Mouse (Mus musculus) c-Kit-positive CD71-positive TER-119-negative erythroid progenitor cells, embryonic 14.5 days (primary cell): ENCODE results near the gene Irx1.

Experiments
- DNase-seq: peaks from one replicate; pipeline ENCODE4 v3.0.0-alpha.2; 2013; ENCODE audit warnings: low read depth

Irx1 gene

DNA sequence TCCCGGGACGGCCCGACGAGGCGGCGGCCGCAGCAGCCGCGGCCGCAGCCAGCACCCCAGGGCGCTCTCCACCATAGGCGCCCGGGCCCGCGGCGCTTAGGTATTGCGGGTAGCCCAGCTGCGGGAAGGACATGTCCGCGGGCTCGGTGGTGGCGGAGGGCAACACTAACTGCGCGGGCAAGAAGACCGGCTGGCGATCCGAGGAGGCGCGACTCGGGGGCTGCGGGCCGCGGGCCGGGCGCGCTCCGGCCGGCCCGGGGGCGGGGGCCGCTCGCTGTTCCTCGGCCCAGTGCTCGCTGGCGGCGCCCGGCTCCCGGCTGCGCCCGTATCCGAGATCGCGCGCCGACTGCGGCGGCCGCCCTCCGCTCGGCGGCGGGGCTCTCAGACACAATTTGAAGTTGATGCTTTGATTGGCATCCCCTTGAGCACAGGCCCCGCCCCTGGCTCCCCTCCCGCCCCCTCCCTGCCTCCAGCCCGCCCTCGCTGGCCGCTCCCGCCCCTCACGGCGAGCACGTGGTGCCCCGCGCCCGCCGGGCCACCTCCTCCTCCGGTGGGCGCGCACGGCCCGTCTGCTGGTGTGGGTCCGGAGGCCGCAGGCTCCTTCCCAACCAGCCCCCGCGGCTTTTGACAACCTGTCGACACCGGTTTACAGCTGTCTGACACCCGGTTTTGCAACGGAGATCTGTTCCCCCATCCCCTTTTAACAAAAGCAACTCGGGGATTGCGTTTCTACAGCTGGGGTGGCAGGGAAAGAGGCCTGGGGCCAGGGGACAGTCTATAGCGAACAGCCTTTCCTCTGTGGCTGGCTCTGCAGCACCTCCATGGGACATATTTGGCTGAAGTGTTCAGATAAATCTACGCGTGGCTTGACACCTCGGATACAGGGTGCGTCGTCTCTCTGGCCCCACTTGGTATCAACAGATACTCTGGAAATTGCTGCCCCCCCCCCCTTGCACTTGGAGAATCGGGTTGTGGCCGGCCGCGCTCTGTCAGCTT, at the start of gene Irx1:
TSS of gene Irx1 (minus strand) at position 368 of the 996 bp plus-strand sequence.
- DNase-seq = no peak

DNA sequence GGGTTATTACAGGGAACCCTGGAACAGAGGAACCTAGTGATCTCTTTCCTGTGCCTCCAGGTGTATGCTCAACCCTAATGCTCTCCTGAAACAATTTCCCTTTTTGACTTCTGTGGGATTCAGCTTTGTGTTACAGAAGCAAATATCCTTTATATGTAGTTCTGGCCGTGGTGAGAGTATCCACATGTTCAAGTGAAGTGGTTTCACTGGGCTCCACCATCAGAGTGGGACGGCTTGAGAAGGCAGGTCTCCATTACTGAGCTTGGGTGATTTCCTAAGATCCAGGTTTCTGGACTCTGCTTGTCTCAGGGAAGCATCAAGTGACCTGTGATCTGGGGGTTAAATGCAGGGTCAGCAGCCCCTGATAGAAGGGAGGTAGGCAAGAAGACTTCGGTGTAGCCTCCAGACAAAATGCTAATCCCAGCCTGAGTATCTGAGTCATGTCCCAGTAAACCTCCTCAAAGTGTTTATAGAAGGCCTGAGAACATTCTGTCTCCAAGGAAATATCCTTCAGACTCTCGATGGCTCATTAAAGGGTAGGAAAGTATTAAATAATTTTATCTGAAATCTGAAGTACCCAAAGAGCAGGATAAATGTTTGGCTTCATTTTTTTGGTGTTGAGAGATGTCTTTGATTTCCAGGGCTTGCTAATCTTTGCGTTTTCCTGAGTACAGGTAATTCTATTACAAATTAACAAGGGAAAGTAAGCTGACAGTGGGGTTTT, 16.6 kb upstream of the Irx1 start:
- DNase-seq = no peak

DNA sequence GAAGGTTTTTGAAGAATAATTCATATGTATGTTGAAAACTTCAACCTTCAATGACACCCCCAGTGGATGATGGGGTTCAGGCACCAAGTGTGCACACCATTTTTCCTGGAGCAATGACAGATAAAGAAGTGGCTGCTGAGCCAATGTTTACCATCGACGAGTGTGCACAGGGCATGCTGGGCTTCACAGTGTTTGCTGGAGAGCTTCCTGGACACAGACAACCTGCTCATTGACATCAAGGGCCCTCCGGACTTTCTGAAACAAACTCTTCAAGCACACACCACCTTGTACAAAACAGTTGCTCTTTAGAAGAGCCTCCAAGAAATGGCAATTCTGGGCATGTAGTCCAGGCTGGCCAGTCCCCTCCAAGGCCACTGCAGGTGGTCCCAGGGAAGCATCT, 12.2 kb upstream of the Irx1 start:
- DNase-seq = no peak

DNA sequence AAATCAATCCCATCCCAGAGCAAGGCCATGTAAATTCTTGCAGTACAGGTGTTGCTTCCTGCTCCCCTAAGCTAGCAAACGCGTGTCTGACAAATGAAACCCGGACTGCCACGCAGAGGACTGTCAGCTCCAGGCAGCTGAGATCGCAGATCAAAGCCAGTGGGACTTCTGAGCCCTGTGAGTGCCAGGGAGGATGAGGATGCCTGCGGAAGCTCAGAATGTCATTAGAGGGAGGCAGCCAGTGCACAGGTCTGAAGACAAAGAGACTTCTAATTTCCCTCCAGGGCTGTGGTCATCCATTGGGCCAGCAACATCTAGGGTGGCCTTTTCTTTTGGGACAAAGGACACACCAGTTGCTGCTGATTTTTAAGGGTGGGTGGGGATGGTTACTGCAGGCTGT, 4.8 kb upstream of the Irx1 start:
- DNase-seq = no peak

DNA sequence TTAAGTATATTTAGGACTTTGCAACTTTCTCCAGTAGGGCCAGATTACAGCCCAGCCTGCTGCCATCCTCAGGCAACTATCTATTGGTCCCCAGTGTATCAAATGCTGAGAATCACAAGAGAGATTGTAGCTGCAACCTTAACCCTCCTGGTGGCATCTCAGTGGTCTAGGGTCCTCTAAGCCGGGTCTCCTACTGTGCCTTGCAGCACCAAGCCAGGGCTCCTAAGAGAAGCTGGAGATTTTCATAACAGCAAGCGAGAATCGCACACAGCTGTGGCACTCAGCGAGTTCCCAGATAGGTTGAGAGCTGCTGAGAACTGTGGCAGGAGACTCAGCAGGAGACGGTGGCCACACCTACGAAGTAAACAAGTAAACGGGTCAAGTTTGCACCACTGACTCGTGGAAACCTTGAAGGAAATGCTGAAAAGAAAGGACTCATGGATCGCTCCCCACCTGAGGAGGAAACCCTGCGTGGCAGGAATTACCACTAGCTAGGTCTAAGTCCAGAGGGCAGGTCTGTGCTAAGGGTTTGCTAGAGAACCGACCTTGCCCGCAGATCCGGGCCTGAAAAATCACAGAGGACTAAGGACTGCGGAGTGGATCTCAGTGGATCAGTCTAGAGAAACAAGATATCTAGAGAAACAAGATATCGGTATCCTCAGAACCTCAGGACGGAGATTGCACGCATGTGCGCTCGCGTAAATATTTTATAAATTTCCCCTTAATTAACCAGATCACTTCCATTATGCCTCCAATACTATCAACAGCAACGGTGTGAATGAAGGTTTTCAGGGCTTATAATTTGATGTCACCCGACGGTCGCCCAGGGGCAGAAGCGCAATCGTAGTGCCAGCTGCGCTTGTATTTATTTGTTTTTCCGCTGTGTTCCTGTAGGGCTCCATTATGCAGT, 4.1 kb upstream of the Irx1 start:
- no peak for DNase-seq

DNA sequence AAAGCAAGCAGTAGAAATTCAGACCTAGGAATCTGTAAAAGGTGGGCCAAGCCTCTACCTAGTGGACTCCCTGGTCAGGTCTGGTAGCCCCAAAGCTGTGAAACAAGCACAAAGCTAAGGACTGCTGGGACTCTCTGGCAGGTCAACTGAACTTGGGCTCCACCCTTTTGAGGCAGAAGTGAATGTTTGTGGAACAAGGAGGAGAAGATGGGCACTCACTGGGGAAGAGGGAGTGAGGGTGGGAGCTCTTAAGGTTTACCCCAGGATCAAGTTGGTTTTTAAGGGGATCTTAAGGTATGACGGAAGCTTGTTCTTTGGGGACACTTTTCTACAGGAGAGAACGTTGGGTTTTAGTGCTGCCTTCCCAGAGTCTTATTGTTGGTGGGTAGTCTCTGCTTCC, 3.1 kb upstream of the Irx1 start:
- no peak for DNase-seq

DNA sequence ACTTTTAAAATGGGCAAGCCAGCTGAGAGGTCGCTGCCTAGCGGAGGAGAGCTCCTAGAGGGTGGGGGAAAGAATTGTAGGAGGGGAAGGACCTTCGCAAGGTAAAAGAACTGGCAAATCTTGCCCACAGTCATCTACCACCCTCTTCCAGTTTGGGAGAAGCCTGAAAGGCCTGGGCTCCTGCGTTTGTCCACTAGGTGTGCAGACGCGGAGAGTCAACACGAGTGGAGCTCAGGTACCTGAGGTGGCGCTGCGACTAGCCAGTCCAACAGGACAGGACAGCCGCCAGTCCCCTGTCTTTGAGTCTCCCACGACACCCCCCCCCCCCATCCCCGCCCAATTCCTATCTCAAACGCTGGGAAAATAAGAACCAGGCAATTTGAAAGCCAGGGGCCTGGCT, 843 bp upstream of the Irx1 start:
- no peak for DNase-seq

DNA sequence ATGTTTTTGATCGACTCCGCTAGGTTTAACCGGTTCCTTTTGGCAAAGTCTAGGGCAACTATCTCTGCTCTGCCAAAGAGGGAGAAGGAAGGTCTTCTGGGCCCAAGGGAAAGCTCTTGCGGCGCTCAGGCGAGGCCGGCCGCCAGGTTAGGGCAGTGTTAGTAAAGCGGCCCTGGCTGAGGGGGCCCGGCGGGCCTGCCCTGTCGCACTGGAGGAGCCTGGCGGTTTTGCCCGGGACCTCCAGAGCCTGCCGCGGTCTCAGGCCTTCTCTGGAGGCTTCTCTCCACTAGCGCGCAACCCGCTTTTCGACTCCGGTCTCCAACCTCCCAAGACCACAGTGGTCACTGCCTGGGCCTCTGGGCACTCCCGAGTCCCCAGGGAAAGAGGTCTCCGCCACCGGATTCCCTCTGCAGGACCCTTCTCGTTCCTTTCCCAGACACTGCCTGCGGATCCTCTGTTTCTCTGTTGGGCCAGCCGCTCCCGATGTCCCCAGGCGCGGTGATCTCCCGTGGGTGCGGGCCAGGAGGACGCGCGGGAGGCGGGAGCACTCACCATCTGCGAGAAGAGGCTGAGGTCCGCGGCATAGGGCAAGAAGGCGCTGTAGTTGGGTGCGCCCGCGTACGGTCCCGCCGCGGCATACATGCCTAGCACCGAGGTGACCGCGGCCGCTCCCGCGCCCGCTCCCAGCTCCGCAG, 715 bp downstream of the Irx1 start:
- no peak for DNase-seq

DNA sequence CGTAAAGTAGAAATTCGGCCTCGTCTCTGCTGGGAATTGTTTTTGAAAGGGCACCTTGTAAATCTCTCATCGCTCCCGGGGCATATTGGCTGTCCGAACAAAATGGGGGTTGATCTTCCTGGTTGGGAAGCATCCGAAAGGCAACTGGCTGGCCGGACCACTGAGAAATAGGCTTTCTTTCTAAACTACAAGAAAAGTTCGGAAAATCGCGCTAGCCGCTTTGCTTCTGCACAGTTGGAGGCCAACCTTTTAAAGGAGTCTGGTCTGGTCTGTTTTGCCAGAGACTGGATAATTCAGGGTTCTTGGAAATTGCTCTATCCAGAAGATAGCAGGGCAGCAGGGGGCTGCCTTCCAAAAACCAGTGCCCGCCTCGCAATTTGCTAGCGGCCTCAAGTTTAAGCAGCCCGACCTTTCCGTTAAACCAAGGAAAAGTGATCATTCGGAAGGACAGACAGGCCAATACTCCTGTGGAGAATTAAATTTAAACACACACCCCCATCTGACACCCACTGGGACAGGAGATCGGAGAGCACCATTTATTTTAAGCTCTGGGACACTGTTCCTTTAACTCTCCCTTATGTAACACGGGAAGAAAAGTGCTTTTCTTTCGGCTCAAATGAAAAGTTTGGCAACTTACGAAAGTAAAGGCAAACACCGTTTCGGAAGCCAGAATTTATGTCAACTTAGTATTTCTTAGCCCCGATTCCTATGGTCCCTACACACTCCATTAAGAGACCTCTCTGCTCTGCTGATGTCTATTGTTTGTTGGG, 1.4 kb downstream of the Irx1 start:
- DNase-seq = no peak

DNA sequence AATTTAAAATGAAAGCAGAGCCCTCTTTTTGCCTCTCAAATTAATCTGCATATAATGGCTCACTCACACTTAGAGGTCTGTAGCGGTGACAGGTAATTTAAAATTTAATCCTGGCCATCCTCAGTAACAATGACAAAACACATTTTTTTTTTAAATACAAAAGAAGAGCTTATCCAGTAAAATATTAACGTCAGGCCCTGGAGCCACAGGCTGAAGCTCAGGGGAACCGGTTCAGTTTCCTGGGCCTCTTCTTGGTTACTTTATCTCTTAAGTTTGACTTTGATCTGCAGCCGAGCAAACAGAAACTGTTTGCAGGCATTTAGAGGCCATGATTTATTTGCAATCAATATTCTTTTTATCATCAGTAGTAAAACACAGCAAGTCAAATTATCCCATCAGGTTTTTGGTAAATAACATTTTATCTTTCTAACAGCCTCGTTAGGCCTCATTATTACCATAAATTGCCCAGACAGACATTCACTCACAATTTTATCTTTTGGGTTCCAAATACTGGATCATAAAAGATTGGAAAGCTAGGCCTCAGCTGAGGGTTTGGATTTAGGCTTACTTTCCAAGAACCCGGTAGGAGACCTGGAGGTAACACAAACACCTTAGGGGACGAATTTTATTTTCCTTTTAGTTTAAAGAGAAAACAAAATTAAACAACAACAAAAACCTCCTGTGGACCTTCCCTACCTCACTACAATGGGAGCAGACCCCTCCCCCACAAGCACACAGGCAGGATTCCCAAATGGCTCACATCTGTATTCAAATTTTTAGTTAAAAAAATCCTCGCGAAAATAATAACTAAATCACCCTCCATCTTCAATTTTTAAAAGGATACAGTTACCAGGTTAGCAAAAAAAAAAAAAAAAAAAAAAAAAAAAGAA, 2.4 kb downstream of the Irx1 start:
- no peak for DNase-seq

DNA sequence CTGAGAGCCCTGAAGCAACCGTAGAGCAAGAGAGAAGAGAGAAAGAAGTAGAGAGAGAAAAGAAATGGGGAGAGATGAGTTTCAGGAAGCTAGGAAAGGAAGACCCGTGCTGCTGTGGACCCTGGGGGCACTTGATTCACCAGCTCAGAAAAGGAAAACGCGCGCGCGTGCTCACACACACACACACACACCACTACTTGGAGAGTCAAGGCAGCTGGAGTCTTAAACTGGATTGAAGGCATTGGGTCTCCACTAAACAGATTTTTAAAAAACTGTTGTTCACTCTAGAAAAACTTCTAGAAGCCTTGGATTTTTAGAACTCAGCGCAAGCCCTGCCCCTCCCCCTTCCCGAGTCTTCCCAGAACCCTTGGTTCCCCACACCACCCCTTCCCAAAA, 3.2 kb downstream of the Irx1 start:
- no peak for DNase-seq

DNA sequence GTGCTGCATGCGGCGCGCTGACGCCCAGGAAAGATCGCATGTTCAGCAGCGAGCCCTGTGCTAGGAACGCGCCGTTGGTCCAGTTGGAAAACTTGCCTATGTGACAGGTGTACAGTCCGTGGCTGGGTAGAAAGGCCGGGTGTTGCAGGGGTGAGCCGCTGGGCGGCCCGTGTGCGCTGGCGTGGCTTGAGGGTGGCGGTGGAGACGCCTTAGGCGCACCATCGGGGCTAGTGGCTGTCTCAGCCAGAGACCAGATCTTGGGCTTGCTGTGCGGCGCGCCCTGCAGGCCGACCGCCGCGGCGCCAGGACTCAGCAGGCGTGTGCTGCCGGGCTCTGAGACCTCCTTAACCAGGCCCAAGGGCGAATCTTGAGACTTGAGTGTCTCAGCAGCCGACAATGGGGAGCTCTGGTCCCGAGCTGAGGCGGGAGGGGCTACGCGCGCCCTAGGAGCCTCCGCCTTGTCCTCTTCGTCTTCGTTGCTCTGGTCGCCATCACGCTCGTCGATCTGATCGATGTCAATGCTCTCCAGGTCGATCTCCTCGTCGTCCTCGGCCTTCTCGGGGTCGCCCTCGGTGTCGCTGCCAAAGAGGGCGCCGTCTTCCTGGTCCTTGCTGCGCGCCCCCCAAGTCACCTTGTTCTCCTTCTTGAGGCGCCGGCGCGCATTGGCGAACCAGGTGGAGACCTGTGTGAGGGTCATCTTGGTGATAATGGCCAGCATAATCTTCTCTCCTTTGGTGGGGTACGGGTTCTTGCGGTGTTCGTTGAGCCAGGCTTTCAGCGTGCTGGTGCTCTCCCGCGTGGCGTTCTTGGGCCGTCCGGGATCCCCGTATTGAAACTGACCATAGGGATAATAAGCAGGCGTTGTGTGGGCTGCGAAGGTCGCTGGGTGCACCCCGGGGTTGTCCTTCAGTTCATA, 3.9 kb downstream of the Irx1 start:
- no peak for DNase-seq

DNA sequence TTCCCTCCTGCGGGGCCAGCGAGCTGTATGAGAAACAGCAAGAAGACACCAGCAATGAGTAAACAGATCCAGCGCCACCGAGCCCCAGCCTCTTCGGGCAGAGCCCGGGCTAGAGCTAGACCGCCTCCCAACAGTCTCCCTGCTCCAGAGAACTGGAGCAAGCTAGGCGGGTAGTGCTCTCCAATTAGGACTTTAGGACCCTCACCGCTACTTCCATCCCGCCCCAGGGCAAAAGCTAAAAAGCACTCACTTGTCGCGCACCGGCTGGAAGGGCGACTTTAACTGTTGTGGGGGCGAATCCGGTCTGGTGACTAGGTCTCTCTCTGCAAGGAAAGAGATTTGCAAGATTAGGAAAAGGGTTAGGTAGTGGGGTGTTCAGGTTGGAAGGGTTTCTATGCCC, 4.9 kb downstream of the Irx1 start:
- no peak for DNase-seq

DNA sequence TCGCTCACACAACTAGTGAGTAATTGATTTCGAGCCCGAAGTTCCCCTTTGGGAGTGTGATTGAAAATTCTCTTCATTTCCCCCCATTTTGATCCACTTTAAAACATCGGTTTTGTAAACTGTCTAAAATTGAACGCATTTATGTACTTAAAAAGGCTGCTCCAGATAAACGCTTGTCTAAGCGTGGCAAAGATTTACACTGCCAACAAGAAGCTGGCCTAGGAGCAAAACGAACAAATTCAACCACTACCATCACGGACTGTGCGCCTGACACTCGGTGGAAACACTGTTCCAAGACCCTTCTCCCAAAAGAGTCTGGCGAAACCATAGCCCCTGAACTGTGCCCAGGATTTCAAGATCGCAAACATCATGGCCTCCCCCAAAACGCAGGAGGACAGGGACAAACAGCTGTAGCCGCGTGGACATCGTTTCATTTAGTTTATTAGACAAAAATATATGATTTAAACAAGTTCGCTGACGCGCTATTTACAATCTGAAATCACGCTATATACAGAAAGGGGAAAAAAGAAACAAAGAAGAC, 5.6 kb downstream of the Irx1 start:
- no peak for DNase-seq

DNA sequence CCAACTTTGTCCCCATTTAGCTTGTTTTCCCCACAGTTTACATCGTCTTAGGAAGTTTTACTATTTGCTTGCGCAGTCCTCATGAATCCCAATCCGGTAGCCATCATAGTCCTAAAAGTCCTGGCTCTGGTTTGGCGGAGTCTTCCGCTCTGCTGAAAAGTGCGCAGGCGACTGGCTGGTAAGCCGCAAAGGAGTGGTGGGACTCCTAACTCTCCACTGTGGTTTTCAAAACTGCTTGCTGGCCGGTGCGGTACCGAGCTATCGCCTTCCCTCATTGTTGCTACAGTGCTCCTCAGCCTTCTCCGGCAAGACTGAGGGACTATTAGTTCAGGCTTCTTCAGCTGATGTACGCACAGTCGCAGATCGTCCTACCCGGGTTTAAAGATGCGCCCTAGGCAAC, 6.4 kb downstream of the Irx1 start:
- DNase-seq = no peak

DNA sequence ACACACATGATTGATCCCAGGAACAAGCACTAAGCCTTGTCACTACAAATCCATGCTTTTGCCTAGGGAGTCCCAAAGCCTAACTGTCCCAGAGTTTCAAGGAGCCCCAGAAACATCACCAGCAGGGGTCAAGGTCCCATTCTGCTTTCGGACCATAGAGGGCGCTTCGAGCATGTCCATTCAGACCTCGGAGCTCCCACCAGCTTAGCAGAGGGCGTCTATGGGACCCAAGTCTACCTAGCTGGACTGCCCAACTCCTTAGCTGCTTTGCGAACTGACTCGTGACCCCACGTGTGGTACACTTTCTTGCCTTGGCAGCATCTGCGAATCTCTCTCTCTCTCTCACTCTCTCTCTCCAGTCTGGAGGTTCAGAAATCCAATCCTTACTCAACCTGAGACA, 7.0 kb downstream of the Irx1 start:
- no peak for DNase-seq

DNA sequence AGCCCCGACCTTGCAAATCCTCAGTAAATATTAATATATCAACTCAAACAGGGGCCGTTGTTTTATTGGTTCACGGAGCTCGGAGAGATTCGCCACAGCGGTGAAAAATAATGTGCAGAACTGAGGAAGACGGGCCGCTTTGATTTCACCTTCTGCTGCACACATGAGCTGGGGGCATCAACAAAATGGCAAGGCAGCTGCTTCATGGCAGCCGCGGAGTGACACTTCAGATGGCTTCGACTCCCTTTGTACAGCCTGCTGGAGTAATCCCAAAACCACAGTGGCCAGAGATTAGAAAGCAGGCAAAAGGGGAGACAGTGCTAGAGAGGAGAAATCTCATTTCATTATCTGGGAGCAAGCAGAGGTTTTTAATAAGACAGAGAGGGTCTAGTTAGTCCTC, 11.6 kb downstream of the Irx1 start:
- no peak for DNase-seq

DNA sequence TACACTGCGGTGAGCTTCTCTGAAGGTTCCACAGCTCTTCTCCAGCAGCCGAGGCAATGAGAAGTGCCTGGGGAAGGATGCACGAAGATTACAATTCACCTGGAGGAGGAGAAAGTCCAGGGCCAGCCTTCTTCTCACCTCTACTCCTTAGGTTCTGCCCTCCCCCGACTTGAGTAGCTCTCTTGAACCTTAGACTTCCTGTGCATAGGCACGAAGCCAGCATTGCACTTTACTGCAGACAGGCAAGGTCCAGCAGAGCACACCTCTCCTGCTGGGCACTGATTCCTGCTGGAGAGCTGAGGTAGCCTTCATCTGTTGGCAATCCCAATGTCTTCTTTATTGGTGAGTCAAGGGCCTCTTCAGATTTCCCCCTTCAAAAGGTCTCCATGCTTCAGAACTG, 13.7 kb downstream of the Irx1 start:
- DNase-seq = no peak
